Mouse (Mus musculus): ENCODE measurements at regions not wholly inside any gene's neighbourhood (a gene's known extent, or its start where the extent isn't known, plus 50 kb on each side); places are given as distances from the start of the nearest gene placed in this dataset.
A peak's percentile ranks its signal among the peaks of the same experiment; 100 is the strongest.

DNA sequence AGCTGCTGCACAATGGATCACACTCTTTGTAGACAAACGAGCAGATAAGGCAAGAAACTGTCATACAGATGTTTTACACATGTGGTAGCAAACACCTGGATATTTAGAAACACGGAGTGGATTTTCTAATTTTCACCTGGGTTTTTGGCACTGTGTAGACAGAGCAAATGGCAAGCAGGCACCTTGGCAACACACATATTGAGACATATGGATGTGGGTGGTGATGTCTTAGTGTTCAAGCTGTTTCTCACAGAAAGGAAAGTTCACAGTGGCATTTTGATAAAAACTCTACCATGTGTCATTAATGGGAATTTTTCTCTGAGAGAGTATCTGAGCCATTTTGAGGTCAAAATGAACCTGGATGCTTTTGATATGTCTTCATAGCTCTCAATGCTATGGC is 417.9 kb upstream of the Megf9 start:
- no peak for DNase-seq

DNA sequence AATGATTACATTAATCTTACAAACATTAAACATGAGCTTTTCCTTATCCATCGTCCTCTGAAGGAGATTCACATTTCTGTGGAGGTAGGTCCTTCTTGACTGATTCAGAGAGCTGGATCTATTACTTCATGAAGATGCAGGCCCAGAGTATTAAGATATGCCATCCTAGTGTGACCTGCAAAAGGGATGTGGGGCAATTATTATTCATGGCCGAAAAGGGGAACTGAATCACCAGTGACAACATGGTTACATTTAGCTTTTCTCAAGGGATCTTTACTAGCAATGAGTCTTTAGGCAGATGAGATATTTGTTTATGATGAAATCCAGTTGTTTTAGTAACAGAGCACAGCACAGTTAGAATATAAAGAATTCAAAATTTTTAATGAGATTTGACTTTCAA is 405.4 kb upstream of the Megf9 start:
- no peak for DNase-seq

DNA sequence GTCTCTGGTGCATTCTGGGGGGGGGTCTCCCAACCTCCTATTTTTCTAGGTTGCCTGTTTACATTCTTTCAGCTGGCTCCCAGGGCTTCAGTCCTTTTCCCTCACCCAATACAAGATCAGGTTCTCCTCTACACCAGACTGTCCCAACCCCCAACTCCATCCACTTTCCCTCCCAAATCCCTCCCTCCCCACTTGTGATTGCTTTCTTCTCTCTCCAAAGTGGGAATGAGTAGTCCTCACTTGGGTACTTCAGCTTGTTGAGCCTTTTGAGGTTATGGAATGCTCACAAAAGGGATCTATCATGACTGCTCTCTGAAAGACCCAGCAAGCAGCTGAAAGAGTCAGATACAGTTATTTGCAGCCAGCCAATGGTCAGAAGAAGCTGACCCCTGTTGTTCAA is 399.3 kb upstream of the Megf9 start:
- no peak for DNase-seq

DNA sequence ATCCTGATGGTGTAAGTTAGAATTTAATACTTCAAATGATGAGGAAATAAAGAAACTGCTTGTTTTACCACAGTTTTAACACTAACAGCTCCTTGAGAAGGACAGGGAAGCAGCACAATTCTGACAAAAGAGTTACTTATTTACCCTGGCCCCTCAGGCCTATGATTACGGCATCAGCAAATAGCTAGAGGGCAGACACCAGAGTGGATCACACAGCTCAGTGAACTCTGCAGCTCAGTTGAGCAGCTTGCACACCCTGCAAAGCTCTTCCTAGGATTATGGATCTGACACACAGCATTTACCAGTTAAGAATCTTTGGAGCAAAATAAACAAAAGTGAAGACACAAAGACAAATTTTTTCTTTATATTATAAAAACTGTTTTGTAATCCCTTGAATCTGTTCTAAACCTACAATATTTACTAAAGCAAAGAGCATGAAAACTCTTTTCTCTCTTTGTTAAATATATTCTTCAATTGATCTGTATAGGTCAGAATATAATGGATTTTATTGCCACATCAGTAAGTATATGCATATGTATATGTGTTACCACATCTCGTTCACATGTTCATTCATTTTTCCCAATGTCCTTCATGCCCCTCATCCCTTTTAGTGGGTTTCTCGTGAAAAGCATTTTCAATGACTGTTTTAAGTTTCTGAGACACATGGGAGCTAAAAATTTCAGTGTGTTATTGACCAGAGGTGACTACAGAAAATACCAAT is 387.3 kb upstream of the Megf9 start:
- DNase-seq: no peak

DNA sequence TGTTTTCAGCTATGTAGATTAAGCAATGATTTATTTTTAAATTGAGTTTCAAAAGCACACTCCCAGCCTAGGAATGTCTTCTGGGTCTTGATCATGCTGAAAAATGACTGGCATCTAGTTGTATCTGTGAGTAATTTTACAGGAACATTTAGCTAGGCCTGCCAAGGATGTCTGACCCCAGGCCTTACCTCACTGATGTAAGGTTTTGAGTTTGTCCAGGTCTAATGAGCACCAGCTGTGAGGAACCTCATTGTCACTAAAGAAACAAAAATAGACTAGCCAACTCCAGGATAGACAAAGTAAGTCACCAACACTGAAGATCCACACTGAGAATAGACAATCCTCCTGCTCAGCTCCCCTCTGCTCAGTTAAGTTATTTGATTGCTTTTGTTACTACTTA is 379.8 kb upstream of the Megf9 start:
- peak; percentile 21 for DNase-seq

DNA sequence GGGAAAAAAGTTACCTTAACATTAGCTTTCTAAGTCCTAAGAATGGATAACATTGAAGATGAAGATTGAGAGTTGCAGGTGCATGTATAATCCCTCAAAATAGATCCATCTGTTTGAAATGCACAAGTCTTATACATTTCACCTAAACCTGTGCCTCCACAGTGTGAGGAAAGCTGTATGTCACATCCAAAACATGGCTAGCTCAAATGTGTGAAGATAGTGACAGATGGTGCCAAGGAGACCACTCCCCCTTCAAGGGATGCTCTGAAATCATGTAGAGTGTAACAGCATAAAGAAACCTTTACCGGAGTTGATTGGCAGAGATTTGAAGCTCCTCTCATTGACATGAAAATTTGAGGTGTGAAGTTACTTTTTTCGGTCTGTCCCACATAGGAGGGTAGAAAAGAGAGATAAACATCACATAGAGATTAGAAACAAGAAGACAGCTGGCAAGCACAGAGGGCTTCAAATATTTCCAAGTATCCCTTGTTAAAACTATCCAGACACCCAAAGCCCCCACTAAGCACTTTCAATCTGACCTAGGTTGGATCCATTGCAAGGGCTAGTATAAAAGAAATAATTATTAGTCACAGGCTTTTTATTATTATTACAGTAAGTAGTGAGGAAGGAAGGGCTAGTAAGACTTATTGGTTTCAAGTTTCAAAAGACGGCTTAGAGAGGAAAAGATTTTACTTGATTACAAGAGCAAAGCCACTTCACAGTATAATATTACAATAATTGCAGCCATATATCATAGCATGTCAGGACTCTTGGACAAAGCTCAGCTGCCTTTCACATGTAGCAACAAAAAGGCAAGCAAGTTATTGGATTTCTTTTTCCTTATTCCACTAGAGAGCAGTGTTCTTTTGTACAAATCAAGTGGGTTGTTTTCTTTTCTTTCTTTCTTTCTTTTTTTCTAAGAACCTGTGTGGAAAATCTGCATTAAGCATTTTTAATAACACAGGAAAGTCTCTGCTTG is 372.3 kb upstream of the Megf9 start:
- DNase-seq: peak; percentile 47
